In genomic region chr6:125087937-125088336, GRCm38 (mm10) we compare ENCODE assay signal across 9 mouse cellular contexts. TPM values are rescaled to one million over a fixed set of nuclear protein-coding genes. Genes with fewer than 3 reads are reported as not detected.
DNase-seq lines count a peak whose midpoint lies in the region; ATAC-seq lines count a peak whose summit lies in the region.
"Had no signal": no experiment of that assay in that cellular context is flagged by ENCODE, and none has a peak within 500 bp of the region (broad histone marks: within the 10 kb centered on the region; RNA-seq: fewer than 3 reads in every experiment).

No protein-coding gene starts in this region.

- no peak overlapping the region for H3K9ac ChIP-seq in heart, embryonic 16.5 days (ENCODE audit: low read length)
- H3K9ac ChIP-seq in embryonic facial prominence, embryonic 15.5 days = no peak overlapping the region
- no peak overlapping the region for H3K9ac ChIP-seq in intestine, embryonic 15.5 days
- H3K9ac ChIP-seq in midbrain, embryonic 15.5 days = no peak overlapping the region

- no peak for DNase-seq in heart, postnatal 25 days (ENCODE audit: low spot score)
- DNase-seq in adipocyte (ENCODE audit: low spot score) = no peak
- no peak for DNase-seq in cerebellum, adult 11 months

- H3K27ac ChIP-seq in heart, embryonic 16.5 days (ENCODE audit: low read length) = peak overlapping the region; percentile 91
- peak overlapping the region; percentile 94 for H3K27ac ChIP-seq in embryonic facial prominence, embryonic 15.5 days (replicated peaks)
- peak overlapping the region; percentile 91 for H3K27ac ChIP-seq in intestine, embryonic 15.5 days
- peak overlapping the region; percentile 95 for H3K27ac ChIP-seq in midbrain, embryonic 15.5 days

- no peak overlapping the region for H3K4me3 ChIP-seq in heart, embryonic 16.5 days (ENCODE audit: low read length)
- H3K4me3 ChIP-seq in embryonic facial prominence, embryonic 15.5 days (replicated peaks) = no peak overlapping the region
- no peak overlapping the region for H3K4me3 ChIP-seq in intestine, embryonic 15.5 days (replicated peaks)
- no peak overlapping the region for H3K4me3 ChIP-seq in midbrain, embryonic 15.5 days

- no peaks in the 10 kb centered on the region for H3K36me3 ChIP-seq in heart, embryonic 16.5 days (ENCODE audit: control insufficient read depth, insufficient read depth)
- H3K36me3 ChIP-seq in embryonic facial prominence, embryonic 15.5 days = no peaks in the 10 kb centered on the region
- H3K36me3 ChIP-seq in intestine, embryonic 15.5 days = no peaks in the 10 kb centered on the region
- no peaks in the 10 kb centered on the region for H3K36me3 ChIP-seq in midbrain, embryonic 15.5 days (replicated peaks)

- no peaks in the 10 kb centered on the region for H3K27me3 ChIP-seq in heart, embryonic 16.5 days (ENCODE audit: control insufficient read depth, insufficient read depth, low read length)
- H3K27me3 ChIP-seq in embryonic facial prominence, embryonic 15.5 days = no peaks in the 10 kb centered on the region
- no peaks in the 10 kb centered on the region for H3K27me3 ChIP-seq in intestine, embryonic 15.5 days (replicated peaks)
- no peaks in the 10 kb centered on the region for H3K27me3 ChIP-seq in midbrain, embryonic 15.5 days (replicated peaks)
- H3K27me3 ChIP-seq: CH12.LX had no signal

- WGBS in heart, embryonic 16.5 days = 77% methylated on average over 3 of the region's 3 CpGs
- 87% methylated on average over 3 of the region's 3 CpGs for WGBS in embryonic facial prominence, embryonic 15.5 days
- WGBS in intestine, embryonic 15.5 days = 76% methylated on average over 3 of the region's 3 CpGs
- 78% methylated on average over 3 of the region's 3 CpGs for WGBS in midbrain, embryonic 15.5 days

- H3K4me1 ChIP-seq in heart, embryonic 16.5 days (ENCODE audit: control insufficient read depth, insufficient read depth, low read length) = peaks cover 28% of the 10 kb centered on the region
- H3K4me1 ChIP-seq in embryonic facial prominence, embryonic 15.5 days = peaks cover 33% of the 10 kb centered on the region
- peaks cover 38% of the 10 kb centered on the region for H3K4me1 ChIP-seq in intestine, embryonic 15.5 days (replicated peaks)
- peaks cover 28% of the 10 kb centered on the region for H3K4me1 ChIP-seq in midbrain, embryonic 15.5 days

- no peak for ATAC-seq in heart, embryonic 16.5 days (replicated peaks; ENCODE audit: extremely low read depth, insufficient read depth, low FRiP score)
- ATAC-seq in embryonic facial prominence, embryonic 15.5 days (ENCODE audit: insufficient number of reproducible peaks, low FRiP score, low TSS enrichment, low read depth) = no peak
- ATAC-seq in intestine, embryonic 15.5 days = no peak
- ATAC-seq in midbrain, embryonic 15.5 days (replicated peaks) = no peak
- no peak for ATAC-seq in erythroblast, adult 5-6 weeks (replicated peaks; ENCODE audit: low FRiP score, poor library complexity, severe bottlenecking)

- H3K4me2 ChIP-seq in heart, embryonic 16.5 days (ENCODE audit: low read depth, low read length) = no peak overlapping the region
- no peak overlapping the region for H3K4me2 ChIP-seq in embryonic facial prominence, embryonic 15.5 days (replicated peaks)
- H3K4me2 ChIP-seq in intestine, embryonic 15.5 days (replicated peaks) = no peak overlapping the region
- no peak overlapping the region for H3K4me2 ChIP-seq in midbrain, embryonic 15.5 days

- intact Hi-C loops in heart, postnatal 25 days (cut with DNase I) = loop anchor here (10.0 kb wide), 1 partner anchor 83 kb away; the partner anchor contains the start of gene Zfp384

- H3K9me3 ChIP-seq in heart, embryonic 16.5 days (replicated peaks; ENCODE audit: control insufficient read depth, low read length) = no peaks in the 10 kb centered on the region
- H3K9me3 ChIP-seq in embryonic facial prominence, embryonic 15.5 days (replicated peaks) = no peaks in the 10 kb centered on the region
- H3K9me3 ChIP-seq in intestine, embryonic 15.5 days = no peaks in the 10 kb centered on the region
- no peaks in the 10 kb centered on the region for H3K9me3 ChIP-seq in midbrain, embryonic 15.5 days

RNA-seq across cellular contexts. Expression of gene Chd4, which starts 7.8 kb away (rescaled TPM):
- 50.6 and 63.0 TPM in 2 replicates for polyA plus RNA-seq in heart, embryonic 16.5 days (2015; fragmentation: Nextera tagmentation; extraction: Ambion mirVana)
- total RNA-seq in heart, postnatal 25 days (2021) = 100 to 1,000 TPM; 111 to 116 TPM
- polyA plus RNA-seq in embryonic facial prominence, embryonic 15.5 days (2015; fragmentation: Nextera tagmentation; extraction: Ambion mirVana) = 70.8 and 77.0 TPM in 2 replicates
- polyA plus RNA-seq in intestine, embryonic 15.5 days (2015; fragmentation: Nextera tagmentation; extraction: Ambion mirVana) = 62.3 and 62.6 TPM in 2 replicates
- polyA plus RNA-seq in midbrain, embryonic 15.5 days (2015; fragmentation: Nextera tagmentation; extraction: Ambion mirVana) = 105 and 125 TPM in 2 replicates
- total RNA-seq in erythroblast, adult 5-6 weeks (2015; ENCODE audit: low replicate concordance) = 31.8 and 50.0 TPM in 2 replicates
- 70.6 and 102 TPM in 2 replicates for total RNA-seq in erythroblast, adult 5-6 weeks (2017; ENCODE audit: low replicate concordance)

RNA-seq across cellular contexts. Expression of gene Lpar5, which starts 20.2 kb away (rescaled TPM):
- polyA plus RNA-seq in heart, embryonic 16.5 days (2015; fragmentation: Nextera tagmentation; extraction: Ambion mirVana) = 0.55 and 1.6 TPM in 2 replicates
- not detected for total RNA-seq in heart, postnatal 25 days (2021)
- polyA plus RNA-seq in embryonic facial prominence, embryonic 15.5 days (2015; fragmentation: Nextera tagmentation; extraction: Ambion mirVana) = 3.6 and 5.4 TPM in 2 replicates
- 5.8 and 6.1 TPM in 2 replicates for polyA plus RNA-seq in intestine, embryonic 15.5 days (2015; fragmentation: Nextera tagmentation; extraction: Ambion mirVana)
- 0.56 and 0.60 TPM in 2 replicates for polyA plus RNA-seq in midbrain, embryonic 15.5 days (2015; fragmentation: Nextera tagmentation; extraction: Ambion mirVana)
- 3.1 TPM in 1 of 2 replicates, not detected in the other for total RNA-seq in erythroblast, adult 5-6 weeks (2015; ENCODE audit: low replicate concordance)
- 0.60 TPM in 1 of 2 replicates, not detected in the other for total RNA-seq in erythroblast, adult 5-6 weeks (2017; ENCODE audit: low replicate concordance)

RNA-seq across cellular contexts. Expression of gene Acrbp, which starts 38.4 kb away (rescaled TPM):
- 8.0 TPM in 2 replicates for polyA plus RNA-seq in heart, embryonic 16.5 days (2015; fragmentation: Nextera tagmentation; extraction: Ambion mirVana)
- total RNA-seq in heart, postnatal 25 days (2021) = 1 to 10 TPM; 2.5 to 4.1 TPM
- polyA plus RNA-seq in embryonic facial prominence, embryonic 15.5 days (2015; fragmentation: Nextera tagmentation; extraction: Ambion mirVana) = 12.5 and 18.4 TPM in 2 replicates
- polyA plus RNA-seq in intestine, embryonic 15.5 days (2015; fragmentation: Nextera tagmentation; extraction: Ambion mirVana) = 8.5 and 9.3 TPM in 2 replicates
- polyA plus RNA-seq in midbrain, embryonic 15.5 days (2015; fragmentation: Nextera tagmentation; extraction: Ambion mirVana) = 18.4 and 19.6 TPM in 2 replicates
- 3.3 TPM in 1 of 2 replicates, not detected in the other for total RNA-seq in erythroblast, adult 5-6 weeks (2015; ENCODE audit: low replicate concordance)
- 7.0 and 11.6 TPM in 2 replicates for total RNA-seq in erythroblast, adult 5-6 weeks (2017; ENCODE audit: low replicate concordance)

RNA-seq across cellular contexts. Expression of gene Nop2, which starts 43.8 kb away (rescaled TPM):
- 45.0 and 45.8 TPM in 2 replicates for polyA plus RNA-seq in heart, embryonic 16.5 days (2015; fragmentation: Nextera tagmentation; extraction: Ambion mirVana)
- 10 to 100 TPM; 19.4 to 20.0 TPM for total RNA-seq in heart, postnatal 25 days (2021)
- 57.5 and 58.3 TPM in 2 replicates for polyA plus RNA-seq in embryonic facial prominence, embryonic 15.5 days (2015; fragmentation: Nextera tagmentation; extraction: Ambion mirVana)
- 68.1 and 70.3 TPM in 2 replicates for polyA plus RNA-seq in intestine, embryonic 15.5 days (2015; fragmentation: Nextera tagmentation; extraction: Ambion mirVana)
- 48.4 and 49.1 TPM in 2 replicates for polyA plus RNA-seq in midbrain, embryonic 15.5 days (2015; fragmentation: Nextera tagmentation; extraction: Ambion mirVana)
- 4.8 and 6.7 TPM in 2 replicates for total RNA-seq in erythroblast, adult 5-6 weeks (2015; ENCODE audit: low replicate concordance)
- 10.5 and 11.8 TPM in 2 replicates for total RNA-seq in erythroblast, adult 5-6 weeks (2017; ENCODE audit: low replicate concordance)

RNA-seq across cellular contexts. Expression of gene Ing4, which starts 48.4 kb away (rescaled TPM):
- 77.5 and 89.0 TPM in 2 replicates for polyA plus RNA-seq in heart, embryonic 16.5 days (2015; fragmentation: Nextera tagmentation; extraction: Ambion mirVana)
- 10 to 100 TPM; 35.0 to 35.6 TPM for total RNA-seq in heart, postnatal 25 days (2021)
- polyA plus RNA-seq in embryonic facial prominence, embryonic 15.5 days (2015; fragmentation: Nextera tagmentation; extraction: Ambion mirVana) = 154 TPM in 2 replicates
- polyA plus RNA-seq in intestine, embryonic 15.5 days (2015; fragmentation: Nextera tagmentation; extraction: Ambion mirVana) = 96.2 and 103 TPM in 2 replicates
- polyA plus RNA-seq in midbrain, embryonic 15.5 days (2015; fragmentation: Nextera tagmentation; extraction: Ambion mirVana) = 165 and 178 TPM in 2 replicates
- total RNA-seq in erythroblast, adult 5-6 weeks (2015; ENCODE audit: low replicate concordance) = 7.1 and 7.9 TPM in 2 replicates
- 27.7 and 35.7 TPM in 2 replicates for total RNA-seq in erythroblast, adult 5-6 weeks (2017; ENCODE audit: low replicate concordance)
